Mouse (Mus musculus): ENCODE measurements around the gene Tex46.

The Tex46 gene

DNA sequence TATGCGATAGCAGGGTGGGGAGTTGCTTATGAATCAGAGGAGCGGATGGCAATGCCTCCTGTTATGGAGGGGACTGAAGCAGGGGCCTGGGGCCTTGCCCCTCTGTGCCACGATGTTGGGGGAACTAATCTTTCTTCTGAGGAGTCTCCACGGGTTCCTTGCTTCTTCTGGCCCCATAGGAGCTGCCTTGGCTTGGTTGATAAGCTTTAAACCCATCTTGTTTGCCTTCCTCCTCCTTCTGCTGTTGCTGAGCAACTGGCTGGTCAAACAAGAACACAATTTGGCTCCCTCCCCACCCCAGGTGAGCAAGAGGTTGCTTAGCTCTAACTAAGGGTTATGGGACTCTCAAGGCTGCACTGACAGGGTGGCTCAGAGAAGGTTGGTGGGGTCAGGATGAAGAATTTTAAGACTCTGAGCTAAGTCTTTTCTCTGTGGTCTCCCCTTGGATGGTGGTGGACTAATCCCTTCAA lies at the start of gene Tex46:
Tex46 (plus strand) TSS at position 51 of the 470 bp plus-strand sequence.
- DNase-seq (ENCODE audit: low spot score) = no peak

DNA sequence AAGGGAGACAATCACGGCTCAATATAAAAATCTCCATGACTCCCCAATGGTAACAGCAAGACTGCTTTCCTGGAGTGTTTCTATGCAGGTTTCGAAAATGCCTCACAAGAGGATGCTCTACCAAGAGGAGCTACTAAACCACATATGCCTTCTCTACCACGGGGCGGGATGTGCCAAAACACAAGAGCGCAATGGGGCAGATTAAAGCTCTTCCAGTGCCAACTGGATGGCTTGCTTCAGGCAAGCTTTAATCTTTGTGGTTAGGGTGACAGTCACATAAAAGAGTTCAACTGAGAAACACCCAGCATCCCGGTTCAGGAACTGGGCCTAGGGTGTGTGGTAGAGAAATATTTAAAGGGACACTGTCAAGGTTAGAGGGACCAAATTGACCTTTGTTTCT lies 47.5 kb upstream of the Tex46 start:
- no peak for DNase-seq (ENCODE audit: low spot score)

GRCm38 (mm10) chr4:136568629-136569028 lies 41.6 kb upstream of the Tex46 start:
- no peak for DNase-seq (ENCODE audit: low spot score)

- no peak for DNase-seq (ENCODE audit: low spot score)
Measured at GRCm38 (mm10) chr4:136569998-136570397, 40.2 kb upstream of the Tex46 start.

- DNase-seq (ENCODE audit: low spot score) = no peak
Measured at GRCm38 (mm10) chr4:136581885-136582284, 28.4 kb upstream of the Tex46 start.

GRCm38 (mm10) chr4:136587221-136587827 lies 22.9 kb upstream of the Tex46 start:
- DNase-seq (ENCODE audit: low spot score) = no peak

GRCm38 (mm10) chr4:136588003-136588402 lies 22.2 kb upstream of the Tex46 start:
- DNase-seq (ENCODE audit: low spot score) = no peak

- DNase-seq (ENCODE audit: low spot score) = no peak
Measured at GRCm38 (mm10) chr4:136592111-136592510, 18.1 kb upstream of the Tex46 start.

GRCm38 (mm10) chr4:136594006-136594405 lies 16.2 kb upstream of the Tex46 start:
- DNase-seq (ENCODE audit: low spot score) = no peak

- DNase-seq (ENCODE audit: low spot score) = no peak
Measured at GRCm38 (mm10) chr4:136595221-136595620, 15.0 kb upstream of the Tex46 start.

- DNase-seq (ENCODE audit: low spot score) = no peak
Measured at GRCm38 (mm10) chr4:136598268-136598876, 11.9 kb upstream of the Tex46 start.

GRCm38 (mm10) chr4:136599869-136600268 lies 10.4 kb upstream of the Tex46 start:
- no peak for DNase-seq (ENCODE audit: low spot score)

- DNase-seq (ENCODE audit: low spot score) = no peak
Measured at GRCm38 (mm10) chr4:136600536-136600935, 9.7 kb upstream of the Tex46 start.

DNA sequence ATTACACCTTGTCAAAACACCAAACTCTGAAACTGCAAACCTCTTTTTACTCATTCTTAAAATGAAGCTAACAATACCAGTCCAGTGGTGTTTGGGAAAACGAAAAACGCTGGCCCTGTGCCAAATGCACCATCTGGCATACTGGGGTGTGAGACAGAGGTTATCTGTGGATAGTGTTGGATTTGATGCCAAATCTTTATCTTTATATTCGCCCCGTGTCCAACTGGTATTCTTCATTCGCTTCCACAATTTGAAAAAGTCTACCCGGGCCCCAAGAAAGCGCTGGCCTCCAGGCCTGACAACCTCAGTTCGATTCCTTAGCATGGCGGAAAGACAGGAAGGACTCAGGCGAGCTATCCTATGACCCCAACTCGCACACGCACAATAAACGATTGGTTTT lies 8.8 kb upstream of the Tex46 start:
- DNase-seq (ENCODE audit: low spot score) = peak; percentile 28

DNA sequence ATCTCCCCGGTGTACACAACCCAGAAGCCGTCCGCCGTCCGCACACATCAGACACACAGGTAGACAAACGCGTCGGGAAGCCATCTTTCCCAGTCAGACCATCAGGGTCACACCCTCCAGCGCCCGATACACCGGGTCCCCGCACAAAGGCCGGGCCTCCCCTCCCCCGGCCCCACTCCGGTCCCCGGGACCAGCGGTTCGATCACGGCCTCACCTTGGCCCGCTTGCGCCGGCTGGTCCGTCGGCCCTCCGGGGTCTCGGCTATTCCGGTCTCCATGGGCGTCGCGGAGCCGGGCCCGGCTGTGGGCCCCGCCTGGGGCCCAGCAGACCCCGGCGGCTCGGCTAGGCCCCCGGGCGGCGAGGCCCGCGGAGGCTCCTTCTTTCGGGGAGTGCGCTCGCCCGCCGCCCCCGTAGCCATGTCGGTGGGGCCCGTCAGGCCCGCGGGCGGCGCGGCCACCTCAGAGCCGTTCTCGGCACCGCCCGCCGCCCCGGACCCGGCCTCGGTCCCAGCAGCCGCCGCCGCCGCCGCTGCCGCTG lies 8.2 kb upstream of the Tex46 start:
- DNase-seq (ENCODE audit: low spot score) = peak; percentile 31

DNA sequence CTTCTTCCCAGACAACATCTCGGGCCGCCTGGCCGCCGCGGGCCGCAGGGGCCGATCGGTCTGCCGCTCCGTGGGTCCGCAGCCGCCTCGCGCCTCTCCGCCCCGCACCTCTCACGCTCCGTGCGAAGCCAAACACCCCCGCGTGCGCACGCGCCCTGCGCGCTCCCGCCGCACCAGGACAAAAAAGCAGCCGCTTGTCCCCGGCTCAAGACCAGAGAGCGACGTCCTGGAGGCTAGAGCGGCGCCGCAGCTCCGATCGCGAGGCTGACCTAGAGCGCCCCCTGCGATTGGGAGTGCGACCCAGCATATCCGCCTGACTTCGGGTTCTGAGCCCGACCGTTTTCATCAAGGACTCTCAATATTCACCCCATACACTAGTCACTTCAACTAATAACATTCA lies 7.7 kb upstream of the Tex46 start, which contains the start of gene Kdm1a:
Kdm1a (minus strand) TSS at position 156 of the 400 bp plus-strand sequence.
- peak; percentile 89 for DNase-seq (ENCODE audit: low spot score)

DNA sequence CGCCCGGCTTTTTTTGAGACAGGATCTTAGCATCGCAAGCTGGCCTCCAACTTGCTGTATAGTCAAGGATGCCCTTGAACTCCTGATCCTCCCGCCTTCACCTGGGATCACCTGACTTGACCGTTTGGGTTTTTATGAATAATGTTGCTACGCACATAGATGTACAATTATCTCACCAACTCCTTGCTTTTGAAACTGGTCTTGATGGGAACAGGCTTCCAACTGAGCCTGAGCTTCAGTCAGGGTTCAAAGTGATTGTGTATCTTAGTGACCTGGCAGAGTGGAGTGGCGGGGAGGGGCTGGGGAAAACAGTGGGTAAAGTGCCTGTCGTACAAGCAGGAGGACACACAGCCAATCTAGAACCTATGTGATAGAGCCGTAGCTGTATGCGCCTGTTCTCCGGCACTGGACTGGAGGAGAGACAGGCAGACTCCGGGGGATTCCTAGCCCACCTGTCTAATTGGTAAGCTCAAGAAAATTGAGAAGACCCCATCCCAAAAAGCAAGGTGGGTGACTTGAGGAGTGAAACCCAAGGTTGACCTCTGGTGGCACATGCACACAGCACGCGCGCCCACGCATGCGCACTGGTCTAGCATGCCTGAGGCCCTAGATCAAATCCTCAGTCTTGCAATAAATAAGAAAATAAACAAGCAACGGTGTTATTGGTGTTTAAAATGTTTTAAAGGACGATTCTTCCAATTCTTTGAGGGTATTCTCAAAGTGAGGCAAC lies 4.3 kb upstream of the Tex46 start:
- no peak for DNase-seq (ENCODE audit: low spot score)

DNA sequence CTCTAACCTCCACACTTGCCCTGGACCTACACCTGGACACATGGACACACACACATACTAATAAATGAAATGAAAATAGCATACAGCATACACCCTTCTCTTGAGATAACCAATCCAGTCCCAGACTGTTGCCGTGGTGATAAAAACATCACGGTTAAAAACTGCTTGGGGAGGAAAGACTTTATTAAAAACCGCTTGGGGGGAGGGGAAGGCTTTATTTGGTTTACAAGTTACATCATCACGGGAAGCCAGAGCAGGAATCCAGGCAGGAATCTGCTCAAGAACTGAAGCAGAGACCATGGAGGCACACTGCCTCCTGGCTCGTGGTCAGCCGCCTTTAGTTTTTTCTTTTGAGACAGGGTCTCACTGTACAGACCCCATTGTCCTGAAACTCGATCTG lies 3.4 kb downstream of the Tex46 start:
- DNase-seq (ENCODE audit: low spot score) = no peak

- no peak for DNase-seq (ENCODE audit: low spot score)
Measured at GRCm38 (mm10) chr4:136621336-136621735, 11.1 kb downstream of the Tex46 start.

- DNase-seq (ENCODE audit: low spot score) = no peak
Measured at GRCm38 (mm10) chr4:136621956-136622355, 11.7 kb downstream of the Tex46 start.

- no peak for DNase-seq (ENCODE audit: low spot score)
Measured at GRCm38 (mm10) chr4:136622388-136622787, 12.2 kb downstream of the Tex46 start, which contains the start of gene Lactbl1. Gene Lactbl1 (plus strand): TSS chr4:136622621.

- no peak for DNase-seq (ENCODE audit: low spot score)
Measured at GRCm38 (mm10) chr4:136626590-136626989, 16.4 kb downstream of the Tex46 start.
